Mouse (Mus musculus) CH12.LX (cell line): Measurements from ENCODE around the gene Cx3cl1. TPM values are rescaled to one million over a fixed set of nuclear protein-coding genes. Genes with fewer than 3 reads are reported as not detected.
A peak's percentile ranks its signal among the peaks of the same experiment; 100 is the strongest.

Experiments
- DNase-seq: peaks from one replicate; pipeline ENCODE4 v3.0.0-alpha.2; 2013; ENCODE audit errors: extremely low read depth
- H3K27ac ChIP-seq: 2 replicates; pipeline ENCODE4 v1.5.1; 2012; ENCODE audit warnings: low read depth, mild to moderate bottlenecking, control low read depth, moderate library complexity; ENCODE audit not compliant: insufficient read depth
- H3K27me3 ChIP-seq: replicated peaks from 2 replicates; pipeline ENCODE3; 2012; ENCODE audit warnings: inconsistent platforms
- H3K36me3 ChIP-seq, 2 experiments: replicated peaks in 1 of 2; 2 replicates each; pipeline versions ENCODE3 to v1.6.1; 2012; ENCODE audit warnings: inconsistent platforms in 1 of 2, low read length in 1 of 2, mild to moderate bottlenecking in 1 of 2, mixed read lengths in 1 of 2, moderate library complexity in 1 of 2; ENCODE audit not compliant: control insufficient read depth in 1 of 2, insufficient read depth in 1 of 2
- H3K4me1 ChIP-seq, 2 experiments: 2 replicates each; pipeline ENCODE4 v1.6.1; 2012; ENCODE audit warnings: inconsistent platforms in 1 of 2, moderate library complexity in 1 of 2; ENCODE audit not compliant: insufficient read depth in 2 of 2, control insufficient read depth in 1 of 2
- H3K4me2 ChIP-seq: 2 replicates; pipeline ENCODE4 v1.6.1; 2012; ENCODE audit warnings: low read depth, mild to moderate bottlenecking, control low read depth; ENCODE audit not compliant: poor library complexity, insufficient read depth, severe bottlenecking
- H3K4me3 ChIP-seq, 3 experiments: fragments of 150-350 bp in 1 of 3; sonication (generic) in 1 of 3; replicated peaks in 1 of 3; 2 replicates each; pipeline versions ENCODE3 to v1.5.1; 2011 to 2012; ENCODE audit warnings: low read depth in 2 of 3, low read length in 2 of 3, mild to moderate bottlenecking in 2 of 3, moderate library complexity in 2 of 3, control low read depth in 1 of 3, improper control_type of control experiment in 1 of 3, inconsistent platforms in 1 of 3, mixed read lengths in 1 of 3; ENCODE audit not compliant: poor library complexity in 1 of 3
- H3K79me2 ChIP-seq: replicated peaks from 2 replicates; pipeline ENCODE4 v1.6.1; 2012; ENCODE audit warnings: mild to moderate bottlenecking, moderate library complexity; ENCODE audit not compliant: control insufficient read depth, poor library complexity, insufficient read depth, severe bottlenecking; ENCODE audit errors: extremely low read depth
- H3K9ac ChIP-seq: 2 replicates; pipeline ENCODE4 v1.6.1; 2012; ENCODE audit warnings: low read depth, mild to moderate bottlenecking, control low read depth, moderate library complexity; ENCODE audit not compliant: insufficient read depth
- H3K9me3 ChIP-seq: replicated peaks from 2 replicates; pipeline ENCODE3; 2012; ENCODE audit warnings: low read length, inconsistent platforms, mixed read lengths
- BHLHE40 ChIP-seq: IDR thresholded peaks from 2 replicates; pipeline ENCODE4 v1.6.1; 2011; ENCODE audit warnings: mild to moderate bottlenecking, low read depth, low read length, improper control_type of control experiment
- CTCF ChIP-seq, 2 experiments: IDR thresholded peaks in 1 of 2; conservative IDR thresholded peaks in 1 of 2; 2 replicates each; pipeline ENCODE4 v1.5.1; 2011 to 2012; ENCODE audit warnings: low read depth in 2 of 2, low read length in 2 of 2, improper control_type of control experiment in 1 of 2, inconsistent platforms in 1 of 2, mild to moderate bottlenecking in 1 of 2, moderate library complexity in 1 of 2
- EP300 ChIP-seq: IDR thresholded peaks from 2 replicates; pipeline ENCODE4 v1.6.1; 2011; ENCODE audit warnings: low read length, improper control_type of control experiment
- JUND ChIP-seq: conservative IDR thresholded peaks from 2 replicates; pipeline ENCODE4 v1.6.1; 2011; ENCODE audit warnings: low read depth, low read length, improper control_type of control experiment
- MAFK ChIP-seq: IDR thresholded peaks from 2 replicates; pipeline ENCODE4 v1.6.1; 2011; ENCODE audit warnings: low read length, improper control_type of control experiment; ENCODE audit not compliant: insufficient replicate concordance
- MAX ChIP-seq: IDR thresholded peaks from 2 replicates; pipeline ENCODE4 v1.6.1; 2011; ENCODE audit warnings: low read length, improper control_type of control experiment
- MEF2A ChIP-seq: IDR thresholded peaks from 2 replicates; pipeline ENCODE4 v1.6.1; 2014; ENCODE audit warnings: low read depth, mild to moderate bottlenecking, inconsistent platforms, low read length, improper control_type of control experiment, borderline replicate concordance
- MXI1 ChIP-seq: IDR thresholded peaks from 2 replicates; pipeline ENCODE4 v1.6.1; 2011; ENCODE audit warnings: mild to moderate bottlenecking, low read depth, low read length, improper control_type of control experiment
- MYC ChIP-seq: IDR thresholded peaks from 2 replicates; pipeline ENCODE4 v1.6.1; 2011; ENCODE audit warnings: low read depth, mild to moderate bottlenecking, improper control_type of control experiment, low read length
- PAX5 ChIP-seq: IDR thresholded peaks from 2 replicates; pipeline ENCODE4 v1.6.1; 2012; ENCODE audit warnings: low read length, inconsistent platforms, mixed read lengths
- POLR2AphosphoS2 ChIP-seq: IDR thresholded peaks from 2 replicates; pipeline ENCODE4 v1.6.1; 2011; ENCODE audit warnings: low read depth, low read length, improper control_type of control experiment
- RAD21 ChIP-seq: IDR thresholded peaks from 2 replicates; pipeline ENCODE4 v1.6.1; 2011; ENCODE audit warnings: low read depth, mild to moderate bottlenecking, low read length, improper control_type of control experiment, moderate library complexity
- UBTF ChIP-seq: IDR thresholded peaks from 2 replicates; pipeline ENCODE4 v1.6.1; 2012; ENCODE audit warnings: low read depth, mild to moderate bottlenecking, inconsistent platforms, low read length, improper control_type of control experiment, moderate library complexity
- USF2 ChIP-seq: conservative IDR thresholded peaks from 2 replicates; pipeline ENCODE4 v1.6.1; 2011; ENCODE audit warnings: low read depth, low read length, improper control_type of control experiment
- ZC3H11A ChIP-seq: IDR thresholded peaks from 2 replicates; pipeline ENCODE4 v1.6.1; 2012; ENCODE audit warnings: low read depth, mild to moderate bottlenecking, inconsistent platforms, low read length, improper control_type of control experiment
- ZKSCAN1 ChIP-seq: IDR thresholded peaks from 2 replicates; pipeline ENCODE4 v1.6.1; 2012; ENCODE audit warnings: low read depth, inconsistent platforms, low read length, improper control_type of control experiment, borderline replicate concordance
- ZMIZ1 ChIP-seq: IDR thresholded peaks from 2 replicates; pipeline ENCODE4 v1.6.1; 2012; ENCODE audit warnings: low read depth, mild to moderate bottlenecking, inconsistent platforms, low read length, improper control_type of control experiment
- dilution Hi-C: fragments of 300-500 bp; cut with MboI; formaldehyde crosslinking; loops from 2 replicates; pipeline ENCODE4 v1.14.3; 2020; ENCODE audit warnings: low sequenced_read_pairs; ENCODE audit not compliant: extremely low pct_unique_long_range_greater_than_20kb, extremely low pct_ligation_motif_present
- in situ Hi-C: fragments of 300-500 bp; cut with MboI; formaldehyde crosslinking; loops from 3 replicates; pipeline ENCODE4 v1.14.3; 2019; ENCODE audit warnings: low sequenced_read_pairs, low pct_ligation_motif_present, low pct_unique_long_range_greater_than_20kb, mixed read lengths
- polyA plus RNA-seq: library from polyadenylated mRNA; unstranded; fragments of >175 nt; gene quantifications from 2 replicates; pipeline ENCODE4 v1.2.1, GENCODE M21; 2012; ENCODE audit warnings: low read depth; ENCODE audit not compliant: insufficient read length
- total RNA-seq, 2 experiments: library from RNA; depleted of rRNA; stranded (reverse); fragments of 300-350 nt in 1 of 2; fragments of >200 nt in 1 of 2; gene quantifications; 2 replicates each; pipeline ENCODE4 v1.2.3; 2012 to 2014

The Cx3cl1 gene
- total and polyA plus RNA-seq, 3 experiments, result 0.19 to 4.2 (median 3.7) TPM

- in situ Hi-C loops (no loop called here), dilution Hi-C loops (no loop called here)
- no peaks in the 10 kb centered on the region for H3K9me3 ChIP-seq
- H3K79me2 ChIP-seq, result no peaks in the 10 kb centered on the region
- H3K36me3 ChIP-seq, result no peaks in the 10 kb centered on the region
- H3K9ac ChIP-seq, result no peak overlapping the region
- no peak overlapping the region for H3K4me3 ChIP-seq
- DNase-seq, result no peak
- no peak overlapping the region for H3K27ac ChIP-seq
- no peak overlapping the region for H3K4me2 ChIP-seq
- no peak for TF ChIP-seq MEF2A
- TF ChIP-seq MYC, result no peak
- TF ChIP-seq UBTF, result no peak
- no peak for TF ChIP-seq RAD21
- no peak for TF ChIP-seq CTCF (conservative IDR thresholded peaks at IDR 0.05 in 1 of 2, IDR thresholded peaks at IDR 0.05 in 1 of 2; ENCODE audit: low read depth in 2 of 2, low read length in 2 of 2)
- TF ChIP-seq MAFK, result no peak
- TF ChIP-seq EP300, result no peak
- TF ChIP-seq ZC3H11A, result no peak
- TF ChIP-seq USF2, result no peak
- no peak for TF ChIP-seq ZMIZ1
- TF ChIP-seq MAX, result no peak
- TF ChIP-seq, all 38 proteins: peak for 0
- Histone ChIP-seq H3K27me3 (no peaks in the 10 kb centered on the region), H3K4me1 (peaks cover 49 to 80% of the 10 kb centered on the region in 2 experiments)
Measured at GRCm38 (mm10) chr8:94805811-94806210, 34.0 kb downstream of the Cx3cl1 start.

DNA sequence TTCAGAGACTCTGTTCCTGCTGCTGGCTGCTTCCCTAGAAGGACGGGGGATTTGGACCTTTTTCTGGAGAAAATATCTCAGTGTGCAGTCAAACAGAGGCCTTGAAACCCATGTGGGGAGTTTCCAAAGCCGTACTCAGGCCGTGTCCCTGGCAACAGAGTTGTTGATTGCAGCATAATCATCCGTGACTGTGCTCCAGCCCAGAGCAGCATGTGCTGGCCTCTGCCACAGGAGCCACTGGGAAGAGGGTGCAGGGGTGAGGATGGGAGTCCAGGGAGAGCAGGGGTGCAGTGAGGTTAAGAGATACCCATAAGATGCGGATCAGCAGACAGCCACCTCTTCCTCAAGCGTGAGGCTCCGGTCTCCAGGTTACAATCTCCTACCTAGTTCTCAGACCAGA is 35.7 kb downstream of the Cx3cl1 start:
- DNase-seq, result no peak
- Histone ChIP-seq H3K4me2 (no peak overlapping the region), H3K9ac (0 out of 2 replicates have a peak overlapping the region, but pooled peaks have one; percentile 24), H3K36me3 (no peaks in the 10 kb centered on the region), H3K27ac (no peak overlapping the region), H3K9me3 (no peaks in the 10 kb centered on the region), H3K27me3 (no peaks in the 10 kb centered on the region), H3K4me1 (peaks cover 51 to 84% of the 10 kb centered on the region in 2 experiments), H3K79me2 (no peaks in the 10 kb centered on the region), H3K4me3 (no peak overlapping the region)
- no peak for TF ChIP-seq JUND
- TF ChIP-seq MXI1, result peak; percentile 45; the same call in 1 of the 2 replicates
- no peak for TF ChIP-seq ZKSCAN1
- no peak for TF ChIP-seq ZC3H11A
- no peak for TF ChIP-seq UBTF
- no peak for TF ChIP-seq PAX5
- TF ChIP-seq POLR2AphosphoS2, result no peak
- no peak for TF ChIP-seq MEF2A
- TF ChIP-seq MAX, result no peak
- no peak for TF ChIP-seq EP300
- peak; percentile 33; the same call in 1 of the 2 replicates for TF ChIP-seq BHLHE40
- dilution Hi-C loops (no loop called here), in situ Hi-C loops (no loop called here)
